Mouse (Mus musculus) ES-E14 (cell line): ENCODE data around the gene Tnrc6c. TPM values are rescaled to one million over a fixed set of nuclear protein-coding genes. Genes with fewer than 3 reads are reported as not detected.

Source experiments
- DNase-seq: peaks from one replicate; pipeline ENCODE4 v3.0.0-alpha.2; 2013; ENCODE audit warnings: low read depth, low spot score
- H3K27ac ChIP-seq: 2 replicates; pipeline ENCODE4 v1.5.1; 2012; ENCODE audit warnings: low read depth, mild to moderate bottlenecking, low read length, moderate library complexity, mixed read lengths; ENCODE audit not compliant: poor library complexity, insufficient read depth, severe bottlenecking
- H3K36me3 ChIP-seq: 2 replicates; pipeline ENCODE4 v1.6.1; 2012; ENCODE audit warnings: mild to moderate bottlenecking, low read length, moderate library complexity, mixed read lengths; ENCODE audit not compliant: control insufficient read depth, poor library complexity, insufficient read depth, severe bottlenecking
- H3K4me1 ChIP-seq, 2 experiments: fragments of 150-350 bp in 1 of 2; sonication (generic) in 1 of 2; 2 replicates each; pipeline ENCODE4 v1.6.1; 2012; ENCODE audit warnings: low read length in 2 of 2, mild to moderate bottlenecking in 1 of 2, mixed read lengths in 1 of 2; ENCODE audit not compliant: control insufficient read depth in 2 of 2, insufficient read depth in 2 of 2, poor library complexity in 1 of 2
- H3K4me3 ChIP-seq, 2 experiments: fragments of 150-350 bp in 1 of 2; sonication (generic) in 1 of 2; 2 replicates each; pipeline ENCODE4 v1.5.1; 2012; ENCODE audit warnings: low read length in 2 of 2, low read depth in 1 of 2, mild to moderate bottlenecking in 1 of 2, mixed read lengths in 1 of 2; ENCODE audit not compliant: insufficient read depth in 1 of 2, poor library complexity in 1 of 2, severe bottlenecking in 1 of 2
- H3K9ac ChIP-seq: 2 replicates; pipeline ENCODE4 v1.6.1; 2012; ENCODE audit warnings: low read depth, mild to moderate bottlenecking, low read length, mixed read lengths; ENCODE audit not compliant: poor library complexity, insufficient read depth, severe bottlenecking
- H3K9me3 ChIP-seq: fragments of 150-350 bp; sonication (generic); 2 replicates; pipeline ENCODE4 v1.6.1; 2012; ENCODE audit warnings: low read depth, mild to moderate bottlenecking, low read length; ENCODE audit not compliant: control insufficient read depth, insufficient read depth
- CHD2 ChIP-seq: IDR thresholded peaks from 2 replicates; pipeline ENCODE4 v1.6.1; 2014; ENCODE audit warnings: mild to moderate bottlenecking, low read depth, low read length, inconsistent platforms
- HCFC1 ChIP-seq: IDR thresholded peaks from 2 replicates; pipeline ENCODE4 v1.6.1; 2012; ENCODE audit warnings: low read length, inconsistent platforms, borderline replicate concordance; ENCODE audit not compliant: insufficient read depth
- MAFK ChIP-seq: IDR thresholded peaks from 2 replicates; pipeline ENCODE4 v1.6.1; 2014; ENCODE audit warnings: mild to moderate bottlenecking, low read depth, low read length, inconsistent platforms; ENCODE audit not compliant: insufficient read depth
- ZC3H11A ChIP-seq: IDR thresholded peaks from 2 replicates; pipeline ENCODE4 v1.6.1; 2012; ENCODE audit warnings: low read depth, mild to moderate bottlenecking, inconsistent platforms, low read length, borderline replicate concordance
- ZNF384 ChIP-seq: IDR thresholded peaks from 2 replicates; pipeline ENCODE4 v1.6.1; 2012; ENCODE audit warnings: low read depth, low read length, inconsistent platforms
- in situ Hi-C, 2 experiments: fragments of 600-800 bp; cut with MboI; formaldehyde crosslinking; loops; one replicate each; pipeline ENCODE4 v1.15.1; 2025; ENCODE audit warnings: low sequenced_read_pairs in 2 of 2, inconsistent platforms in 1 of 2; ENCODE audit not compliant: unreplicated experiment in 2 of 2
- total RNA-seq: library from RNA; depleted of rRNA; stranded (reverse); fragments of 300-350 nt; gene quantifications from 2 replicates; pipeline ENCODE4 v1.2.3, GENCODE M21; 2012

Gene Tnrc6c
- total RNA-seq, 1 experiment = 21.5 TPM

DNA sequence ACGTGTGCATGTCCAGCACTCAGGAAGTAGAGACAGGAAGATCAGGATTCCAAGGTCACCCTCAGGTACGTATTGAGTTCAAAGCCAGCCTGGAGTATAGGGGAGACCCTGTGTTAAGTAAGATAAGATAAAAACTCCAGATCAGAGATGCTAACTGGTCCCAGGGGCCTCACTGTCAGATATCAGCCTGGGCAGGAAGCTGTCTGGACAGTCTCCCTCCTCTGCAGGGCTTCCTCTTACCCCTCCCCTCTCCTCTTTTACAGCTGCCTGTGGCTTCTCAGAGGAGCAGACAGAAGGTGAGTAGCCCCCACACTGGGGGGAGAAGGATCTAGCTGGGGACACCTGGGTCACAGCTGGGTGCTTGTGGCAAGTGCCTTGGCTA, 144.1 kb downstream of the Tnrc6c start:
- Histone ChIP-seq H3K9ac (no peak overlapping the region), H3K36me3 (no peaks in the 10 kb centered on the region), H3K27ac (no peak overlapping the region), H3K4me3 (no peak overlapping the region), H3K9me3 (no peaks in the 10 kb centered on the region), H3K4me1 (peaks cover 0 to 13% of the 10 kb centered on the region in 2 experiments; a peak in 1 of 4 replicates)
- in situ Hi-C loops = no loop called here
- TF ChIP-seq ZC3H11A (no peak), CHD2 (no peak), HCFC1 (no peak), MAFK (no peak), ZNF384 (no peak)
- DNase-seq = no peak

DNA sequence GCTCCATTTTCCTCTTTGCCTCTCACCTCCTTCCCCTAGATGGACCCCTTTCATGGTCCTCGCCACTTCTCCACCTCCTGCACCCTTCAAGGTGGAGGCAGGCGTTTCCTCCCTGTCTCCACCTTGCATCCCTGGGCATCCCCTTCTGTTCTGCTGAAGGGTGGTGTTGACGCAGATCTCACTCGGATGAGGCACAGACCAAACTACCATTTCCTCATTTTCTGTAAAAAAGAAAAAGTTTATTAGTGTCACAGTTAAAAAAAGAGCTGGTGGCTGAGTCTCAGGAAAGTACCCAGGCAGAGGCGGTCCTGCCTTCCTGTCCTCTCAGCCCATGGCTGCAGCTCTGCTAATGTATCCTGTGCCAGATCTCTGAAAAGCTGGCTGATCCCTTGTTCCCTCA, 145.1 kb downstream of the Tnrc6c start:
- in situ Hi-C loops = no loop called here
- Histone ChIP-seq H3K27ac (no peak overlapping the region), H3K4me1 (peaks cover 0 to 13% of the 10 kb centered on the region in 2 experiments; a peak in 1 of 4 replicates), H3K9me3 (no peaks in the 10 kb centered on the region), H3K9ac (no peak overlapping the region), H3K4me3 (no peak overlapping the region), H3K36me3 (no peaks in the 10 kb centered on the region)
- no peak for TF ChIP-seq ZNF384
- no peak for DNase-seq

DNA sequence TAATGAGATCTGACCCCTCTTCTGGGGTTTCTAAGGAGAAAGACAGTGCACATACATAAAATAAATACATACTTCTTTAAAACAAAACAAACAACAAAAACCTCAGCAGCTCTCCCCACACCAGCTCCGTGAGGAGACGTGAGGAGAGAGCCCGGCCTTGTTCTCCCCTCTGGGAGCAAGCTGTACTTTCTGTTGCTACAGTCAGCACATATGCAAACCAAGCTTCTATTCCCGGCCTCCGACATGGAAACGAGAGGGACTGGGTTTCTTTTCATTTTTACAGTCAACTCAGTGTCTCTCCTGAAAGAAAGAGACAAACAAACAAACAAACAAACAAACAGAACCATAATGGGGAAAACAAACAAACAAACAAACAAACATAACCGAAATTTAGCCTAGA, 145.9 kb downstream of the Tnrc6c start:
- in situ Hi-C loops = loop anchor here in 1 of 2 experiments (25.0 kb wide), 1 partner anchor 413 kb away; no protein-coding TSS in a partner anchor
- no peak for DNase-seq

DNA sequence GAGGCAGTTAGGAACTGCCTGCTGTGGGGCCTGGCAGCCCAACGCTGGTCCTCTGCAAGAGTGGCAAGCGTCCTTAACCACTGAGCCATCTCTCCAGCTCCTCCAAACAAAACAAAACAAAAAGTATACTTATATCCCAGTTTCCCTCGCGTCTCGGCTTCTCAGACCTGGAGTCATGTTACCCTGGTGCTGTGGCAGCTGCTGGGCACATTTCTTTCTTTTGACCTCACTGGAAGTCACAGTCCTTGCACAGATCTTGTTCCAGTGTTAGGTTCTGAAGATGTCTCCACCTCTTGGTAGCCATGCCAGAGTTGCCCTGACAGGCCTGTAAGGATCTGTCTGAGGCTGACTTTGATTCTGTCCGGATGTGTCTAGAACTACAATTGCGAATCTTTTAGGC, 147.6 kb downstream of the Tnrc6c start:
- Histone ChIP-seq H3K27ac (no peak overlapping the region), H3K4me3 (no peak overlapping the region), H3K4me1 (peaks cover 0 to 13% of the 10 kb centered on the region in 2 experiments; a peak in 1 of 4 replicates), H3K9ac (no peak overlapping the region), H3K9me3 (no peaks in the 10 kb centered on the region), H3K36me3 (no peaks in the 10 kb centered on the region)
- TF ChIP-seq MAFK = no peak
- no peak for TF ChIP-seq CHD2
- TF ChIP-seq ZNF384 = no peak
- no peak for TF ChIP-seq HCFC1
- no peak for TF ChIP-seq ZC3H11A
- in situ Hi-C loops = loop anchor here in 1 of 2 experiments (25.0 kb wide), 1 partner anchor 414 kb away; no protein-coding TSS in a partner anchor
- no peak for DNase-seq

More for the DNA sequence above, 145.9 kb downstream of the Tnrc6c start:
- H3K36me3 ChIP-seq = no peaks in the 10 kb centered on the region
- no peak overlapping the region for H3K27ac ChIP-seq
- TF ChIP-seq CHD2 = no peak
- TF ChIP-seq ZNF384 = no peak
- no peak for TF ChIP-seq MAFK
- no peak for TF ChIP-seq ZC3H11A
- TF ChIP-seq HCFC1 = no peak
- H3K9me3 ChIP-seq = no peaks in the 10 kb centered on the region
- no peak overlapping the region for H3K4me3 ChIP-seq
- H3K9ac ChIP-seq = no peak overlapping the region
- peaks cover 0 to 11% of the 10 kb centered on the region in 2 experiments; a peak in 1 of 4 replicates for H3K4me1 ChIP-seq

DNA sequence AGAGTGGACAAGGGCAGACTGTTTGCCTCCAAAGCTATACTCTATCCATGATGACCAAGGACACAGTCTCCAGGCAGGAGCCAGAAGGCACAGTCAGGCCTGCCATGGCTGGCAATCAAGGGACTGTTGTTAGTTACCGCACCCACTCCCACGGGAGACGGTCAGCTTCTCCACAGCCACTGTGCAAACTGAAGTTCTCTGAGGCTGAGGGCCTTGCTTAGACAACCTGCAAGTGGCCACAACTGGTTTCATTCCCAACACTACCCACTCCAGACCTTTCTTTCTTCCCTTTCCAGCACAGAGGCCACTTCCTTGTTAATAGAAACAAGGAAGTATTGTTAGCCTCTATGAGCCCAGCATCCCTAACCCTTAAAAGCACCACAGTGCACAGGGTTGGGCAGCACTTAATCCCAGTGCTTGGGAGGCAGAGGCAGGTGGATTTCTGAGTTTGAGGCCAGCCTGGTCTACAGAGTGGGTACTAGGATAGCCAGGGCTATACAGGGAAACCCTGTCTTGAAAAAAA, 149.1 kb downstream of the Tnrc6c start:
- in situ Hi-C loops = loop anchor here in 1 of 2 experiments (25.0 kb wide), 1 partner anchor 416 kb away; no protein-coding TSS in a partner anchor
- DNase-seq = no peak
- TF ChIP-seq HCFC1 (no peak), ZNF384 (no peak), MAFK (no peak), CHD2 (no peak), ZC3H11A (no peak)
- H3K4me3 ChIP-seq = no peak overlapping the region
- peaks cover 0 to 7% of the 10 kb centered on the region in 2 experiments; a peak in 1 of 4 replicates for H3K4me1 ChIP-seq
- no peak overlapping the region for H3K9ac ChIP-seq
- H3K36me3 ChIP-seq = no peaks in the 10 kb centered on the region
- no peaks in the 10 kb centered on the region for H3K9me3 ChIP-seq
- no peak overlapping the region for H3K27ac ChIP-seq
